Comparison of ENCODE assay signal across 19 mouse cellular contexts in genomic region chr8:114911031-114911580, GRCm38 (mm10).
A peak's percentile ranks its signal among the peaks of the same experiment; 100 is the strongest.
DNase-seq lines count a peak whose midpoint lies in the region; ATAC-seq and TF ChIP-seq lines count a peak whose summit lies in the region.
"Had no signal": no experiment of that assay in that cellular context is flagged by ENCODE, and none has a peak within 500 bp of the region (broad histone marks: within the 10 kb centered on the region; RNA-seq: fewer than 3 reads in every experiment).

No protein-coding gene starts in this region.

- no peak overlapping the region for H3K27ac ChIP-seq in intestine, postnatal 0 days (ENCODE audit: low read depth, low read length)
- H3K27ac ChIP-seq in intestine, embryonic 16.5 days (ENCODE audit: low read length) = no peak overlapping the region
- no peak overlapping the region for H3K27ac ChIP-seq in forebrain, embryonic 16.5 days (ENCODE audit: low read length)
- no peak overlapping the region for H3K27ac ChIP-seq in hindbrain, embryonic 16.5 days (ENCODE audit: low read depth, low read length)
- H3K27ac ChIP-seq in neural tube, embryonic 13.5 days (replicated peaks) = no peak overlapping the region
- H3K27ac ChIP-seq: embryonic facial prominence, embryonic 10.5 days; intestine, embryonic 15.5 days; kidney, postnatal 0 days; liver, embryonic 14.5 days had no signal

- H3K4me1 ChIP-seq in intestine, postnatal 0 days (replicated peaks; ENCODE audit: control insufficient read depth, insufficient read depth, low read length) = no peaks in the 10 kb centered on the region
- 0 out of 2 replicates have a peak, but pooled peaks cover 2% of the 10 kb centered on the region for H3K4me1 ChIP-seq in intestine, embryonic 16.5 days (ENCODE audit: control insufficient read depth, insufficient read depth, low read length)
- H3K4me1 ChIP-seq in forebrain, embryonic 16.5 days (replicated peaks; ENCODE audit: control insufficient read depth, insufficient read depth, low read length) = peaks cover 9% of the 10 kb centered on the region
- peaks cover 8% of the 10 kb centered on the region for H3K4me1 ChIP-seq in hindbrain, embryonic 16.5 days (ENCODE audit: control insufficient read depth, insufficient read depth, low read depth, low read length)
- H3K4me1 ChIP-seq in neural tube, embryonic 13.5 days (replicated peaks) = peaks cover 34% of the 10 kb centered on the region
- H3K4me1 ChIP-seq: heart, embryonic 12.5 days had no signal

- no peak overlapping the region for H3K4me3 ChIP-seq in intestine, postnatal 0 days (ENCODE audit: low read depth, low read length)
- no peak overlapping the region for H3K4me3 ChIP-seq in intestine, embryonic 16.5 days (ENCODE audit: low read length)
- no peak overlapping the region for H3K4me3 ChIP-seq in forebrain, embryonic 16.5 days (replicated peaks; ENCODE audit: low read length)
- H3K4me3 ChIP-seq in hindbrain, embryonic 16.5 days (ENCODE audit: low read length) = no peak overlapping the region
- H3K4me3 ChIP-seq in neural tube, embryonic 13.5 days = no peak overlapping the region
- H3K4me3 ChIP-seq: embryonic facial prominence, embryonic 10.5 days; heart, embryonic 12.5 days; intestine, embryonic 15.5 days had no signal

- no peak for DNase-seq in kidney, adult 8-10 months
- no peak for DNase-seq in cerebellum, adult 8-10 months
- DNase-seq in urinary bladder, adult 18-20 months (ENCODE audit: low spot score in 2 of 2) = no peak
- DNase-seq: adrenal gland, postnatal 25 days; B cell, adult 2 months; cerebellum, adult 18-20 months; heart, adult 11 months; heart, postnatal 14 days; right cerebral cortex, postnatal 4 days had no signal

- TF ChIP-seq CTCF in intestine, postnatal 0 days (IDR thresholded peaks at IDR 0.05; ENCODE audit: low read depth) = no peak

- H3K27me3 ChIP-seq in intestine, postnatal 0 days (replicated peaks; ENCODE audit: control insufficient read depth, insufficient read depth, low read length) = no peaks in the 10 kb centered on the region
- H3K27me3 ChIP-seq in intestine, embryonic 16.5 days (replicated peaks; ENCODE audit: control insufficient read depth, insufficient read depth, low read length) = no peaks in the 10 kb centered on the region
- H3K27me3 ChIP-seq in forebrain, embryonic 16.5 days (replicated peaks; ENCODE audit: control insufficient read depth, insufficient read depth, low read length) = peaks cover 2% of the 10 kb centered on the region; the same call in 1 of the 2 replicates
- H3K27me3 ChIP-seq in hindbrain, embryonic 16.5 days (replicated peaks; ENCODE audit: control insufficient read depth, insufficient read depth, low read length) = no peaks in the 10 kb centered on the region; the same call in 1 of the 2 replicates
- no peaks in the 10 kb centered on the region; the same call in 1 of the 2 replicates for H3K27me3 ChIP-seq in neural tube, embryonic 13.5 days
- H3K27me3 ChIP-seq: heart, embryonic 12.5 days; intestine, embryonic 15.5 days had no signal

- ATAC-seq in intestine, postnatal 0 days = no peak
- ATAC-seq in intestine, embryonic 16.5 days = no peak
- ATAC-seq in forebrain, embryonic 16.5 days = no peak
- ATAC-seq in hindbrain, embryonic 16.5 days = no peak
- no peak for ATAC-seq in neural tube, embryonic 13.5 days (ENCODE audit: low read depth)
- ATAC-seq: intestine, embryonic 15.5 days had no signal

- no peak overlapping the region for H3K4me2 ChIP-seq in intestine, postnatal 0 days (replicated peaks; ENCODE audit: low read depth)
- no peak overlapping the region for H3K4me2 ChIP-seq in intestine, embryonic 16.5 days (ENCODE audit: low read depth, low read length)
- peak overlapping the region; percentile 42 for H3K4me2 ChIP-seq in forebrain, embryonic 16.5 days (ENCODE audit: low read length)
- peak overlapping the region; percentile 51 for H3K4me2 ChIP-seq in hindbrain, embryonic 16.5 days (ENCODE audit: low read length)
- H3K4me2 ChIP-seq in neural tube, embryonic 13.5 days = peak overlapping the region; percentile 47
- H3K4me2 ChIP-seq: heart, embryonic 12.5 days; intestine, embryonic 15.5 days had no signal

- no peaks in the 10 kb centered on the region for H3K36me3 ChIP-seq in intestine, postnatal 0 days (ENCODE audit: control insufficient read depth, insufficient read depth)
- H3K36me3 ChIP-seq in intestine, embryonic 16.5 days (ENCODE audit: control insufficient read depth, insufficient read depth, low read length) = no peaks in the 10 kb centered on the region
- no peaks in the 10 kb centered on the region for H3K36me3 ChIP-seq in forebrain, embryonic 16.5 days (ENCODE audit: control insufficient read depth, insufficient read depth)
- H3K36me3 ChIP-seq in hindbrain, embryonic 16.5 days (ENCODE audit: control insufficient read depth, insufficient read depth, low read length) = no peaks in the 10 kb centered on the region
- no peaks in the 10 kb centered on the region for H3K36me3 ChIP-seq in neural tube, embryonic 13.5 days
- H3K36me3 ChIP-seq: embryonic facial prominence, embryonic 10.5 days; heart, embryonic 12.5 days; intestine, embryonic 15.5 days had no signal

- no peaks in the 10 kb centered on the region for H3K9me3 ChIP-seq in intestine, postnatal 0 days (ENCODE audit: control insufficient read depth)
- H3K9me3 ChIP-seq in intestine, embryonic 16.5 days (ENCODE audit: control insufficient read depth, low read length) = no peaks in the 10 kb centered on the region
- H3K9me3 ChIP-seq in forebrain, embryonic 16.5 days (ENCODE audit: control insufficient read depth, low read length) = no peaks in the 10 kb centered on the region
- H3K9me3 ChIP-seq in hindbrain, embryonic 16.5 days (ENCODE audit: control insufficient read depth, low read length) = no peaks in the 10 kb centered on the region
- no peaks in the 10 kb centered on the region for H3K9me3 ChIP-seq in neural tube, embryonic 13.5 days
- H3K9me3 ChIP-seq: embryonic facial prominence, embryonic 10.5 days; heart, embryonic 12.5 days; intestine, embryonic 15.5 days had no signal

- 79% methylated on average over 17 of the region's 17 CpGs for WGBS in intestine, postnatal 0 days
- 71% methylated on average over 17 of the region's 17 CpGs for WGBS in intestine, embryonic 16.5 days
- 28% methylated on average over 17 of the region's 17 CpGs for WGBS in forebrain, embryonic 16.5 days
- WGBS in hindbrain, embryonic 16.5 days = 22% methylated on average over 17 of the region's 17 CpGs
- WGBS in neural tube, embryonic 13.5 days = 22% methylated on average over 17 of the region's 17 CpGs

- H3K9ac ChIP-seq in intestine, postnatal 0 days (ENCODE audit: low read depth, low read length) = 0 out of 2 replicates have a peak overlapping the region, but pooled peaks have one; percentile 11
- H3K9ac ChIP-seq in intestine, embryonic 16.5 days (ENCODE audit: low read depth, low read length) = no peak overlapping the region
- H3K9ac ChIP-seq in forebrain, embryonic 16.5 days (replicated peaks; ENCODE audit: low read depth, low read length) = 0 out of 2 replicates have a peak overlapping the region, but pooled peaks have one; percentile 3
- no peak overlapping the region for H3K9ac ChIP-seq in hindbrain, embryonic 16.5 days (ENCODE audit: low read depth, low read length)
- H3K9ac ChIP-seq in neural tube, embryonic 13.5 days = peak overlapping the region; percentile 43; the same call in 1 of the 2 replicates
- H3K9ac ChIP-seq: heart, embryonic 12.5 days; intestine, embryonic 15.5 days; liver, embryonic 14.5 days had no signal

Comparison
In these comparisons a context has a peak if more than half of its experiments do, and no peak if none do; other contexts are left out.
1. H3K9ac ChIP-seq: peak in intestine, postnatal 0 days (single experiment), forebrain, embryonic 16.5 days (single experiment) and neural tube, embryonic 13.5 days (single experiment); none in intestine, embryonic 16.5 days (single experiment) and hindbrain, embryonic 16.5 days (single experiment).
2. H3K4me2 ChIP-seq: peak in forebrain, embryonic 16.5 days (single experiment), hindbrain, embryonic 16.5 days (single experiment) and neural tube, embryonic 13.5 days (single experiment); none in intestine, postnatal 0 days (single experiment) and intestine, embryonic 16.5 days (single experiment).